Mouse (Mus musculus) stomach, embryonic 16.5 days (tissue): ENCODE results near the gene Krtap4-6. TPM values are rescaled to one million over a fixed set of nuclear protein-coding genes. Genes with fewer than 3 reads are reported as not detected.
"Not testable (repeated sequence)": the region's sequence is repeated elsewhere in the genome, so short reads cannot be mapped to it uniquely, and the experiment has no call there.

Experiments used
- ATAC-seq: fragments of 200-750 bp; cut with Nextera tagmentation; 2 replicates; pipeline ENCODE4 v1.8.0; 2017; ENCODE audit warnings: moderate number of reproducible peaks, moderate TSS enrichment; ENCODE audit not compliant: insufficient read depth, low FRiP score
- H3K27ac ChIP-seq: fragments of 300-500 bp; sonication (generic); 2 replicates; pipeline ENCODE4 v1.5.1; 2014; ENCODE audit warnings: low read length
- H3K27me3 ChIP-seq: fragments of 300-500 bp; sonication (generic); 2 replicates; pipeline ENCODE4 v1.6.1; 2014; ENCODE audit warnings: low read length, control low read depth, mixed read lengths; ENCODE audit not compliant: control insufficient read depth, insufficient read depth
- H3K36me3 ChIP-seq: fragments of 300-500 bp; sonication (generic); 2 replicates; pipeline ENCODE4 v1.6.1; 2014; ENCODE audit warnings: low read length; ENCODE audit not compliant: control insufficient read depth, insufficient read depth
- H3K4me1 ChIP-seq: fragments of 300-500 bp; sonication (generic); 2 replicates; pipeline ENCODE4 v1.6.1; 2014; ENCODE audit warnings: low read length, control low read depth, mixed read lengths; ENCODE audit not compliant: control insufficient read depth, insufficient read depth
- H3K4me2 ChIP-seq: fragments of 300-500 bp; sonication (generic); 2 replicates; pipeline ENCODE4 v1.6.1; 2014; ENCODE audit warnings: low read depth, low read length, mixed read lengths
- H3K4me3 ChIP-seq: fragments of 300-500 bp; sonication (generic); replicated peaks from 2 replicates; pipeline ENCODE4 v1.5.1; 2014; ENCODE audit warnings: mild to moderate bottlenecking, low read length
- H3K9ac ChIP-seq: fragments of 300-500 bp; sonication (generic); 2 replicates; pipeline ENCODE4 v1.6.1; 2014; ENCODE audit warnings: low read length
- H3K9me3 ChIP-seq: fragments of 300-500 bp; sonication (generic); replicated peaks from 2 replicates; pipeline ENCODE4 v1.6.1; 2016; ENCODE audit warnings: low read length, control low read depth; ENCODE audit not compliant: control insufficient read depth
- WGBS: fragments of 180-500 bp; shearing (Covaris S2); extraction: QIAGEN DNeasy Blood & Tissue Kit; methylation state at CpG from one replicate; pipeline ENCODE4 v1.1.7; 2014; 5-methylcytosine and 5-hydroxymethylcytosine counted together
- polyA plus RNA-seq: library from polyadenylated mRNA; unstranded; fragments of >200 nt; fragmentation: Nextera tagmentation; extraction: Ambion mirVana; gene quantifications from 2 replicates; pipeline ENCODE4 v1.2.1, GENCODE M21; 2015

Gene Krtap4-6
- polyA plus RNA-seq, result not detected in 2 replicates

DNA sequence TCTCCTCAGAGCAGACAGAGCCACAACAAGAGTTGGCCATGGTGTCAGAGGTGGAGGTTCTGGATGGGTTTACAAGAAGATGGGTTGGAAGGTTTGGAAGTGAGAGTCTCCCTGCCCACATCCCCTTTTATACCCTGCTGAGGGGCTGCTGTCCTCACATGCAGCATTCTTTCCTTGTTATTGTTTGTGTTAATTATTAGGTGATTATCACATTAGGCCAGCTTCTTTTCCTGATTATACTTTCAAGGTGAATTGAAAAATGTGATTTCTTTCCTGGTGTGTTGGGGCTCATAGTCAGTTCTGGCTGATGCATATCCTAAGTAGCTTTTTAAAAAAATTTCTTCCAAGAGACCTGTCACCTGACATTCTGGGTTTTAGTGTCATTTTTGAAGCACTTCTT is at the start of gene Krtap4-6:
TSS of gene Krtap4-6 (minus strand) at position 101 of the 400 bp plus-strand sequence.
- no peaks in the 10 kb centered on the region for H3K36me3 ChIP-seq
- no peak within 1 kb of the TSS for H3K4me2 ChIP-seq
- H3K27me3 ChIP-seq, result no peaks in the 10 kb centered on the region
- H3K27ac ChIP-seq, result no peak within 1 kb of the TSS
- H3K9me3 ChIP-seq, result no peaks in the 10 kb centered on the region
- H3K9ac ChIP-seq, result no peak within 1 kb of the TSS
- H3K4me3 ChIP-seq, result no peak within 1 kb of the TSS
- H3K4me1 ChIP-seq, result no peaks in the 10 kb centered on the region
- no peak for ATAC-seq

DNA sequence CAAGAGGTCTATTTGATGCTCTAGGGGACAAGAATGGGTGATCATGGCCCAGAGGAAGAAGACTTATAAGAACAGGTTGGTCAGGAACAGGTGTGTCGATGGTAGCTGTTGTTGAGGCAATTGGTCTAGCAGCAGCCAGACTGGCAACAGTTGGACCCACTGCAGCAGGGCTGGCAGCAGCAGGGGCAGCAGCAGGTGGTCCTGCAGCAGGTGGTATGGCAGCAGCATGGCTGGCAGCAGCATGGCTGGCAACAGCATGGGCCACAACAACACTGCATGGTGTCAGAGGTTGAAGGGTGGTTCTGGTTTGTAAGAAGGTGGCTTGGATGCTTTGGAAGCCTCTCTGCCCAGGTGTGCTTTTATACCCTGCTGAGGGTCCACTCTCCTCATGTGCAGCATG is 24.7 kb upstream of the Krtap4-6 start, which contains the start of gene Gm14190:
TSS of gene Gm14190 (minus strand) at position 278 of the 400 bp plus-strand sequence.
- Histone ChIP-seq H3K4me3 (no peak within 1 kb of the TSS), H3K36me3 (no peaks in the 10 kb centered on the region), H3K4me2 (no peak within 1 kb of the TSS), H3K27ac (no peak within 1 kb of the TSS), H3K27me3 (no peaks in the 10 kb centered on the region), H3K9ac (no peak within 1 kb of the TSS), H3K9me3 (no peaks in the 10 kb centered on the region), H3K4me1 (no peaks in the 10 kb centered on the region)
- no peak for ATAC-seq
- WGBS, result 79% methylated on average over 1 of the region's 1 CpGs

DNA sequence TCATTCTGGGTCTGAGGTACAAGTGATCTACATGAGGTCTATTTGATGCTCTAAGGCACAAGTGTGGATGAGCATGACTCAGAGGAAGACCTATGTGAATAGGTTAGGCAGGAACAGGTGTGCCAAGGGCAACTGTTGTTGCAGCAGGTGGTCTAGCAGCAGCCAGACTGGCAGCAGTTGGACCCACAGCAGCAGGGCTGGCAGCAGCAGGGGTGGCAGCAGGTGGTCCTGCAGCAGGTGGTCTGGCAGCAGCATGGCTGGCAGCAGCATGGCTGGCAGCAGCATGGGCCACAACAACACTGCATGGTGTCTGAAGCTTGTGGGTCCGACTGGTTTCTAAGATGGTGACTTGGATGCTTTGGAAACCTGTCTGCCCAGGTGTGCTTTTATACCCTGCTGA is 19.5 kb upstream of the Krtap4-6 start:
- H3K4me2 ChIP-seq, H3K27ac ChIP-seq, H3K36me3 ChIP-seq, H3K9ac ChIP-seq, H3K4me1 ChIP-seq, ATAC-seq, H3K4me3 ChIP-seq, H3K9me3 ChIP-seq, H3K27me3 ChIP-seq: not testable (repeated sequence)
- 74% methylated on average over 1 of the region's 1 CpGs for WGBS

DNA sequence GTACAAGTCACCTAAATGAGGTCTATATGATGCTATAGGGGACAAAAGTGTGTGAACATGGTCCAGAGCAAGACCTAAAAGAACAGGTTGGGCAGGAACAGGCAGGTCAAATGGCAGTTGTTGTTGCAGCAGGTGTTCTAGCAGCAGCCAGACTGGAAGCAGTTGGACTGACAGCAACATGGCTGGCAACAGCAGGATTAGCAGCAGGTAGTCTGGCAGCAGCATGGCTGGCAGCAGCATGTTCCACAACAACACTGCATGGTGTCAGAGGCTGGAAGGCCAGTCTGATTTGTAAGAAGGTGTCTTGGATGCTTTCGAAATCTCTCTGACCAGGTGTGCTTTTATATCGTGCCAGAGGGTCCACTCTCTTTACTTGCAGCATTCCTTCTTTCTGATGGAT is 17.7 kb upstream of the Krtap4-6 start:
- 87% methylated on average over 2 of the region's 2 CpGs for WGBS
- Histone ChIP-seq H3K9ac (no peak overlapping the region), H3K4me1 (no peaks in the 10 kb centered on the region), H3K4me2 (no peak overlapping the region), H3K9me3 (no peaks in the 10 kb centered on the region), H3K27ac (no peak overlapping the region), H3K4me3 (no peak overlapping the region), H3K27me3 (no peaks in the 10 kb centered on the region), H3K36me3 (no peaks in the 10 kb centered on the region)
- no peak for ATAC-seq

- Histone ChIP-seq H3K4me3 (no peak overlapping the region), H3K36me3 (no peaks in the 10 kb centered on the region), H3K9ac (no peak overlapping the region), H3K27me3 (no peaks in the 10 kb centered on the region), H3K4me1 (no peaks in the 10 kb centered on the region), H3K27ac (no peak overlapping the region), H3K4me2 (no peak overlapping the region), H3K9me3 (no peaks in the 10 kb centered on the region)
- no peak for ATAC-seq
- WGBS, result 83% methylated on average over 10 of the region's 10 CpGs
Measured at GRCm38 (mm10) chr11:99662802-99663201, 3.0 kb downstream of the Krtap4-6 start.

GRCm38 (mm10) chr11:99659256-99659655 is 6.5 kb downstream of the Krtap4-6 start:
- Histone ChIP-seq H3K9me3 (no peaks in the 10 kb centered on the region), H3K4me1 (no peaks in the 10 kb centered on the region), H3K4me3 (no peak overlapping the region), H3K27me3 (no peaks in the 10 kb centered on the region), H3K36me3 (no peaks in the 10 kb centered on the region), H3K9ac (no peak overlapping the region), H3K27ac (no peak overlapping the region), H3K4me2 (no peak overlapping the region)
- 79% methylated on average over 4 of the region's 4 CpGs for WGBS
- no peak for ATAC-seq

GRCm38 (mm10) chr11:99658467-99659010 is 7.2 kb downstream of the Krtap4-6 start, which contains the start of gene Gm11563:
Gm11563 (minus strand) TSS chr11:99658960.
- 65% methylated on average over 10 of the region's 10 CpGs for WGBS
- not testable (repeated sequence) for H3K4me1 ChIP-seq

GRCm38 (mm10) chr11:99657051-99657450 is 8.7 kb downstream of the Krtap4-6 start:
- Histone ChIP-seq H3K9me3 (no peaks in the 10 kb centered on the region), H3K27ac (no peak overlapping the region), H3K4me1 (no peaks in the 10 kb centered on the region), H3K36me3 (no peaks in the 10 kb centered on the region), H3K27me3 (no peaks in the 10 kb centered on the region), H3K9ac (no peak overlapping the region), H3K4me2 (no peak overlapping the region), H3K4me3 (no peak overlapping the region)
- ATAC-seq, result no peak
- WGBS, result 46% methylated on average over 5 of the region's 5 CpGs

More at GRCm38 (mm10) chr11:99658467-99659010, 7.2 kb downstream of the Krtap4-6 start, which contains the start of gene Gm11563:
- not testable (repeated sequence) for H3K27me3 ChIP-seq, ATAC-seq, H3K36me3 ChIP-seq, H3K4me2 ChIP-seq, H3K27ac ChIP-seq, H3K9me3 ChIP-seq, H3K4me3 ChIP-seq, H3K9ac ChIP-seq

DNA sequence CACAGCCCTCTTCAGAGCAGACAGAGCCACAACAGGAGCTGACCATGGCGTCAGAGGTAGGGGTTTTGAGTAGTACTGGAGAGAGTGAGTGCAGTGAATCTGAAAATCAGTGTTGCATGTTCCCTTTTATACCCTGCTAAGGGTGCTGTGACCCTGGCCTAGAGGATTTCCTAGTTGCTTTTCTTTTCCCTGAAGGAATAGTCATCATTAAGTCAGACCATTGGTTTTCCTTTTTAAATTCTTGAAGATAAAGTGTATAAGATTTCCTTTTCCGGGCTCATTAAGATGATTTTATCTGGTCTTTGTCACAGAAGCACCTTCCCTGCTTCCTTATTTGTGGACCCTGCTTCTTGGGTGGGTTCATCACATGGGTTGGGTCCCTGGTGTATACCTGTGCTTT is 15.6 kb downstream of the Krtap4-6 start, which contains the start of gene Gm11555:
TSS of gene Gm11555 (minus strand) at position 101 of the 400 bp plus-strand sequence.
- Histone ChIP-seq H3K9me3 (no peaks in the 10 kb centered on the region), H3K4me1 (no peaks in the 10 kb centered on the region), H3K27me3 (no peaks in the 10 kb centered on the region), H3K27ac (no peak within 1 kb of the TSS), H3K9ac (no peak within 1 kb of the TSS), H3K4me3 (no peak within 1 kb of the TSS), H3K36me3 (no peaks in the 10 kb centered on the region), H3K4me2 (no peak within 1 kb of the TSS)
- ATAC-seq, result no peak
- WGBS, result 86% methylated on average over 2 of the region's 2 CpGs
